Mouse (Mus musculus) heart, adult 9 months (tissue): ENCODE measurements at regions not wholly inside any gene's neighbourhood (a gene's known extent, or its start where the extent isn't known, plus 50 kb on each side); places are given as distances from the start of the nearest gene placed in this dataset.

Source experiments
- DNase-seq, 2 experiments: peaks; one replicate each; pipeline ENCODE4 v3.0.0; 2022; ENCODE audit warnings: low spot score in 2 of 2

GRCm38 (mm10) chr13:33721851-33722250 is 60.6 kb downstream of the Serpinb6d start:
- no peak for DNase-seq

GRCm38 (mm10) chr13:33762293-33763125 is 80.7 kb downstream of the Serpinb6e start:
- peak; percentile 16 to 44 for DNase-seq

- DNase-seq, result no peak
Measured at GRCm38 (mm10) chr13:33763295-33763916, 79.8 kb downstream of the Serpinb6e start.
